Mouse (Mus musculus) megakaryocyte, embryonic 14.5 days (primary cell): ENCODE data around the gene Slc39a3.

Experiments
- FLI1 ChIP-seq: IDR thresholded peaks from 2 replicates; pipeline ENCODE4 v1.6.1; 2012; ENCODE audit warnings: low read length, inconsistent platforms, mixed read lengths
- GATA1 ChIP-seq: IDR thresholded peaks from 3 replicates; pipeline ENCODE4 v1.6.1; 2012; ENCODE audit warnings: mixed read lengths, low read length, inconsistent platforms, borderline replicate concordance

DNA sequence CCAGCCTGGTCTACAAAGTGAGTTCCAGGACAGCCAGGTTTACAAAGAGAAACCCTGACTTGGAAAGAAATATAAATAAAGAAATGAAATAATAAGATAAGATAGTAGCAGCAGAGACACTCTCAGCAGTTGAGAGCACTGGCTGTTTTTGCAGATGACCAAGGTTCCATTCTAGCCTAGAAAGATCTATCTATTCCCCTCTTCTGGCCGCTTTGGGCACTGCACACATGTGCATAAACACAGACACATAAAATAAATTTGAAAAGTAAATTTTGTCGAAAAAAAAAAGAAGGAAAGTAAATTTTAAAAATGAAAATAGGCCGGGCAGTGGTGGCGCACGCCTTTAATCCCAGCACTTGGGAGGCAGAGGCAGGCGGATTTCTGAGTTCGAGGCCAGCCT, 975 bp downstream of the Slc39a3 start:
- TF ChIP-seq FLI1: no peak
- TF ChIP-seq GATA1: no peak
